In the genomic region with DNA sequence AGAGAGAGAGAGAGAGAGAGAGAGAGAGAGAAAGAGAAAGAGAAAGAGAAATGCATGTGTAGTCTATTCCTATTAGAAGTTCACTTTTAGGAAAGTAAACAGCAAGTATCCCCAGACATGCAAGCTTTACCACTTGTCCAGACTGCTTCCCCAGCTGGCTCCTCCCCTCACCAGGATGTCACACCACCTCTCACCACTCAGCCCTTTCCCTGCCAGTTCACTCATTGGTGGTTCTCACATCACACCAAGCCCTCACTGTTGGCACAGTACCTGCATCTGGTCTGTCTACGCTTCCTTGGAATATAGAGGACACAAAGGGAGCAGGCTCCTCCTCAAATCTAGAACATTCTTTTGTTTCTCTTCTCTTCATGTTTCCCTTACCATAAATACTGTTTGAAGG, we compare ENCODE assay signal across 9 mouse cellular contexts. TPM values are rescaled to one million over a fixed set of nuclear protein-coding genes. Genes with fewer than 3 reads are reported as not detected.
DNase-seq lines count a peak whose midpoint lies in the region; ATAC-seq and TF ChIP-seq lines count a peak whose summit lies in the region.
"Had no signal": no experiment of that assay in that cellular context is flagged by ENCODE, and none has a peak within 500 bp of the region (broad histone marks: within the 10 kb centered on the region; RNA-seq: fewer than 3 reads in every experiment).

No protein-coding gene starts in this region.

- no peaks in the 10 kb centered on the region for H3K36me3 ChIP-seq in heart, embryonic 10.5 days
- H3K36me3 ChIP-seq in liver, embryonic 15.5 days (replicated peaks) = no peaks in the 10 kb centered on the region
- H3K36me3 ChIP-seq: neural tube, embryonic 12.5 days had no signal

- H3K4me3 ChIP-seq in heart, embryonic 10.5 days = no peak overlapping the region
- H3K4me3 ChIP-seq in liver, embryonic 15.5 days (replicated peaks) = no peak overlapping the region
- H3K4me3 ChIP-seq: neural tube, embryonic 12.5 days had no signal

- H3K9ac ChIP-seq in liver, embryonic 15.5 days = no peak overlapping the region
- H3K9ac ChIP-seq: neural tube, embryonic 12.5 days had no signal

- peak overlapping the region; percentile 67 for H3K27ac ChIP-seq in heart, embryonic 10.5 days
- H3K27ac ChIP-seq in liver, embryonic 15.5 days (replicated peaks) = no peak overlapping the region
- H3K27ac ChIP-seq: neural tube, embryonic 12.5 days had no signal

- no peak for TF ChIP-seq CTCF in brain, embryonic 14.5 days (IDR thresholded peaks at IDR 0.05; ENCODE audit: borderline replicate concordance, extremely low read depth, insufficient read depth, insufficient read length)

- H3K27me3 ChIP-seq in heart, embryonic 10.5 days (ENCODE audit: insufficient read depth, poor library complexity, severe bottlenecking) = no peaks in the 10 kb centered on the region
- H3K27me3 ChIP-seq in liver, embryonic 15.5 days = no peaks in the 10 kb centered on the region
- H3K27me3 ChIP-seq: neural tube, embryonic 12.5 days had no signal

- DNase-seq in heart, embryonic 10.5 days (ENCODE audit: low spot score) = no peak
- no peak for DNase-seq in heart, postnatal 25 days (ENCODE audit: low spot score)
- peak; percentile 92 for DNase-seq in 416B (ENCODE audit: low read depth)
- peak; percentile 44 for DNase-seq in brain, embryonic 14.5 days (ENCODE audit: low read depth)
- no peak for DNase-seq in gastrocnemius, postnatal 25 days
- DNase-seq in layer of hippocampus, adult 18-20 months (ENCODE audit: low spot score in 2 of 2) = no peak

- peaks cover 86% of the 10 kb centered on the region for H3K4me1 ChIP-seq in heart, embryonic 10.5 days
- peaks cover 2% of the 10 kb centered on the region; the same call in 1 of the 2 replicates for H3K4me1 ChIP-seq in liver, embryonic 15.5 days (replicated peaks)

- intact Hi-C loops in heart, postnatal 25 days (cut with DNase I) = no loop called here

- ATAC-seq in liver, embryonic 15.5 days (ENCODE audit: insufficient read depth) = peak; percentile 28; the same call in 1 of the 2 replicates
- no peak for ATAC-seq in granulocyte monocyte progenitor cell, adult 5-6 weeks (replicated peaks; ENCODE audit: poor library complexity, severe bottlenecking)

- 36% methylated on average over 1 of the region's 1 CpGs for WGBS in heart, embryonic 10.5 days
- WGBS in liver, embryonic 15.5 days (ENCODE audit: insufficient replicate concordance) = 45% methylated on average over 1 of the region's 1 CpGs

- H3K9me3 ChIP-seq in heart, embryonic 10.5 days = no peaks in the 10 kb centered on the region
- H3K9me3 ChIP-seq in liver, embryonic 15.5 days (replicated peaks) = no peaks in the 10 kb centered on the region
- H3K9me3 ChIP-seq: neural tube, embryonic 12.5 days had no signal

- H3K4me2 ChIP-seq in liver, embryonic 15.5 days = no peak overlapping the region
- H3K4me2 ChIP-seq: neural tube, embryonic 12.5 days had no signal

- no peak for TF ChIP-seq POLR2A in brain, embryonic 14.5 days (IDR thresholded peaks at IDR 0.05; ENCODE audit: borderline replicate concordance, extremely low read depth, insufficient read depth, insufficient read length, poor library complexity, severe bottlenecking)

RNA-seq across cellular contexts. Expression of gene Stk38l, which starts 26.9 kb away (rescaled TPM):
- polyA plus RNA-seq in heart, embryonic 10.5 days (2016; fragmentation: Nextera tagmentation; extraction: Ambion mirVana) = 31.7 and 40.6 TPM in 2 replicates
- total RNA-seq in heart, postnatal 25 days (2021) = 10 to 100 TPM; 12.6 to 14.6 TPM
- 6.4 and 7.8 TPM in 2 replicates for polyA plus RNA-seq in brain, embryonic 14.5 days (2012; rRNA removed)
- 3.8 and 4.5 TPM in 2 replicates for polyA plus RNA-seq in liver, embryonic 15.5 days (2015; fragmentation: Nextera tagmentation; extraction: Ambion mirVana)
- total RNA-seq in gastrocnemius, postnatal 25 days (2021) = 1 to 10 TPM; 5.9 to 8.6 TPM
- 10 to 100 TPM; 22.4 to 24.5 TPM for total RNA-seq in layer of hippocampus, adult 18-20 months (2021)
- 1.9 and 5.9 TPM in 2 replicates for total RNA-seq in granulocyte monocyte progenitor cell, adult 5-6 weeks (2014; fragmentation: Nextera tagmentation)
- 1.2 and 6.1 TPM in 2 replicates for total RNA-seq in granulocyte monocyte progenitor cell, adult 5-6 weeks (2017)

RNA-seq across cellular contexts. Expression of gene Arntl2, which starts 44.2 kb away (rescaled TPM):
- 2.7 and 3.6 TPM in 2 replicates for polyA plus RNA-seq in heart, embryonic 10.5 days (2016; fragmentation: Nextera tagmentation; extraction: Ambion mirVana)
- total RNA-seq in heart, postnatal 25 days (2021) = 1 to 10 TPM in 1 of 2 experiments, under 1 TPM in 1; 0.78 to 1.6 TPM
- polyA plus RNA-seq in brain, embryonic 14.5 days (2012; rRNA removed) = 4.6 and 5.8 TPM in 2 replicates
- polyA plus RNA-seq in liver, embryonic 15.5 days (2015; fragmentation: Nextera tagmentation; extraction: Ambion mirVana) = 0.43 and 0.70 TPM in 2 replicates
- total RNA-seq in gastrocnemius, postnatal 25 days (2021) = 1 to 10 TPM in 1 of 2 experiments, under 1 TPM in 1; 0.61 to 1.2 TPM
- 1 to 10 TPM; 6.0 to 8.1 TPM for total RNA-seq in layer of hippocampus, adult 18-20 months (2021)
- not detected in 2 replicates for total RNA-seq in granulocyte monocyte progenitor cell, adult 5-6 weeks (2014; fragmentation: Nextera tagmentation)
- total RNA-seq in granulocyte monocyte progenitor cell, adult 5-6 weeks (2017) = not detected in 2 replicates

Comparison
In these comparisons a context has a peak if more than half of its experiments do, and no peak if none do; other contexts are left out.
1. DNase-seq: peak in 416B (single experiment) and brain, embryonic 14.5 days (single experiment); none in heart, embryonic 10.5 days (single experiment), heart, postnatal 25 days (single experiment), gastrocnemius, postnatal 25 days (single experiment) and layer of hippocampus, adult 18-20 months (0 of 2).